Mouse (Mus musculus) layer of hippocampus, adult 18-20 months (tissue): ENCODE results near the gene Tfb2m. TPM values are rescaled to one million over a fixed set of nuclear protein-coding genes. Genes with fewer than 3 reads are reported as not detected.

Experiments used
- DNase-seq, 2 experiments: peaks; one replicate each; pipeline ENCODE4 v3.0.0; 2022; ENCODE audit warnings: low spot score in 2 of 2
- long read RNA-seq: library from polyadenylated mRNA; stranded (forward); transcript quantifications from one replicate; pipeline ENCODE4 v2.0.0, GENCODE M21; 2021
- total RNA-seq, 2 experiments: library from RNA; stranded (reverse); gene quantifications; 2 replicates each; pipeline ENCODE4 v1.2.3; 2021

Tfb2m gene
- 10 to 100 TPM; 23.3 to 28.7 TPM for total RNA-seq
- long read RNA-seq, transcript Tfb2m-201 (8 exons, 2,449 nt), result major isoform, 12 of 19 reads
- long read RNA-seq, partial matches to known transcripts, result 0 of 19 reads
- long read RNA-seq, other reads (novel, unspliced or antisense), result 7 of 19 reads

DNA sequence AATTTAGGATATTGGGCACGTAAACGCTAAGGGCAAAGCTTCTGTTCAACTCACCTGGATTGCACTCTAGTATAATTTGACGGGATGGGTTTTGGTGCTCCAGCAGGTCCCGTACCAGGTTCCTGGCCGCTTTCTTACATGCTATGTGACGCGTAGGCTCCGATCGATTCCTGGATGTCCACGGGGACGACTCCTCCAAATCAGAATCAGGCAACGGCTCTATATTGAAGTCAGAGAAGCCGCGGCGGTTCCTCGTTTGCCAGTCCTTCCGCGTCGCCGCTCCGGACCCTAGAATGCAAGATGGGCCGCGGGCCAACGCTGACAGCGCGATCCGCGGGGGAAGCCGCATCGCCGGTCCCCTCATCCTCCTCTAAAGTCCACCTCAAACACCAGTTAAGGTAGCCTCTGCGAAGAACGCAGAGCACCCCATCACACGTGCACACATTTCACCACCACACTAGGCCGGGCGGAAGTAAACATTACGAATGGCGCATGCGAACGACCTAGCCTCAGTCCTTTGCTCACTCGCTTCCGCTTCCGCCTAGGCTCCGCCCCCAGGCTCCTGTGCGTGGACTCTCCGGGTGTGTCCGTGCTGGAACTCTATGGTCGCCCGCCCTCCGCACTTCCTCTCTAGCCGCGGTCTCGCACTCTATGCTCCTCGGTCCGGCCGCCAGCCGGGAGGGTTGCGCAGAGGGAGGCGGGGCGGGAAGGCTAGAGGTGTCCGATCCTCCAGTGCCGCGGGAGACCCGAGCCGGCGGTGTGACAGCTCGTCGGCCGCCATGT is at the start of gene Tfb2m, which contains the start of gene Cnst:
Tfb2m (minus strand) TSS at position 500 of the 783 bp plus-strand sequence.
Cnst (plus strand) TSS at position 603 of the 783 bp plus-strand sequence.
- peak; percentile 97 to 99 for DNase-seq

GRCm38 (mm10) chr1:179592972-179593371 is 46.9 kb upstream of the Tfb2m start:
- DNase-seq, result no peak

GRCm38 (mm10) chr1:179592143-179592542 is 46.1 kb upstream of the Tfb2m start:
- no peak for DNase-seq

- DNase-seq, result peak; percentile 68 to 87
Observed at GRCm38 (mm10) chr1:179591639-179592038, 45.6 kb upstream of the Tfb2m start.

DNA sequence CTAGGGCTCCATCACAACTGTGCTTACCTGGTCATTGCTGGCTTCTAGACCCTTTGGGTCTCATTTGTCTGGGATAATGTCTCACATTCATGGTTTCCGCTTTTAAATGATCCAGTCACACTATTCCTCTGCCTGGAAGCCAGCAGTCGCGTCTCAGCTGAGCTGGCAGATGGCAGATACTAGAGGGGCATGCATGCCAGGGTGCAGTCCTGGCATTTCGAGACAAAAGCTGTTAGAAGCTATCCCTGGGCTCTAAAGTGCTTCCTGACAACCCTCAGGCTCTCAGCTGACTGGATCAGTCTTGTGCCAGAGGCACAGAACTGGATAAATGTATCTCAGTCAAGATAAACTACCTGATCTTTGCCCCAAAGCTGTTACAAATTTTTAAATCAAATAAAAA is 42.2 kb upstream of the Tfb2m start:
- DNase-seq, result peak; percentile 44 to 72

DNA sequence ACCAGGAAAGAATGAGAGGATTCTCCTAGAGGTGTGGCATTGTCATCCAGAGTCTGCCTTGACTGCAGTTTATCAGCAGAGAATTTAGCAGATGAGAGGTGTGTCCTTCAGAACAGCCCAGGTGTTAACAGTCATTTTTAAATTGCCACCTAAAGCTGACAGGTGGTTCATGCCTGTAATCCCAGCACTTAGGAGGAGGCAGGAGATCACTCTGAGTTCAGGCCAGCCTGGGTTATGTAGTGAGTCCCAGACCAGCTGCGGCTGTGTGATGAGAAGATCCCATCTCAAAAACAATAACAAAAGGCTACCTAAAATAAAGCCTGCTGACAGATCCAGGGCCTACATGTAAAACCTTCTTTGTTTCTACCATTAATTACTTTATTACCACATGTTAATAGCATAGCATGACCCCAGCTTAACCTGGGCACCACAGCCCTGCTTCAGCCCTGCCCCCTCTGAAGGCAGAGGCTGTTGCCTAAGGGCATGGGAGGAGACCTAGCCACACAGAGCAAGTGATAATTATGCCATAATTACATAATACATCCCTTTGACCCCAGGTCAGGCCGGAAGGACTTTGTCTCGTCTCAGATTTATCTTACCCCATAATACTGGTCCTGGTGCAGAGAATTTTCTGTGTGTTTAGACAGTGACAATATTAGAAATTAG is 40.5 kb upstream of the Tfb2m start:
- no peak for DNase-seq

- DNase-seq, result no peak
Observed at GRCm38 (mm10) chr1:179585646-179586045, 39.6 kb upstream of the Tfb2m start.

DNA sequence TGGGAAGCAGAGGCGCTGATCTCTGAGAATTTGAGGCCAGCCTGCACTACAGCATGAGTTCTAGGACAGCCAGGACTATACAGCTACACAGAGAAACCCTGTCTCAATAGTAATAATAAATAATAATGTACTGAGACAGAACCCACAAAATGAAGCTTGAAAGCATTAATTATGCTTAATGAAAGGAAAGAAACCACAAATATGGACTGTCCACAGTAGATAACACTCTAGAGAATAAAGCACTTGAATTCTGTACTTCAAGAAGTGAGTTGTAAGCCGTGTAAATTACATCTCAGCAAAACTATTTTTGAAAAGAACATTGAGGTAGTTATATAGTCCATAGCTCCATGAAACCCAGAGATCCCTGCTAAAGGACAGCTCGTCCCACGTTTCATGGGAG is 38.2 kb upstream of the Tfb2m start:
- no peak for DNase-seq

GRCm38 (mm10) chr1:179583090-179583489 is 37.0 kb upstream of the Tfb2m start:
- DNase-seq, result no peak

- DNase-seq, result no peak
Observed at GRCm38 (mm10) chr1:179582021-179582433, 36.0 kb upstream of the Tfb2m start.

DNA sequence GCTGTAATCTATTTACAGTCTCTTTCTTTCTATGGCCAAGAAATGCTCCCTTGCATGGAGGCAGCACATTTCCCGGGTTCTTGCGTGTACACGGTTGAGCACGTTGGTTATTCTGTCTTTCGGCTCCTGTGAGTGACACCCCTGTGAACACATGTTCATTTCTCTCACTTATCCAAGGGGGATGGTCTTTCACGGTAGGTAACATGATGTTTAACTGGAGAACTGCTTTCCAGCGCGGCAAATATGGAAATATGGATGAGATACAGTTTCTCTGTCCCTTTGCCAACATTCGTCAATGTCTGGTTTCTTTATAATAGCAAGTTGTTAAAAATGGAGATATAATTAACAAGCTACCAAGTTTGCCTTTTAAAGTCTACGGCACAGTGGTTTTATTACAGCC is 35.4 kb upstream of the Tfb2m start:
- DNase-seq, result no peak

DNA sequence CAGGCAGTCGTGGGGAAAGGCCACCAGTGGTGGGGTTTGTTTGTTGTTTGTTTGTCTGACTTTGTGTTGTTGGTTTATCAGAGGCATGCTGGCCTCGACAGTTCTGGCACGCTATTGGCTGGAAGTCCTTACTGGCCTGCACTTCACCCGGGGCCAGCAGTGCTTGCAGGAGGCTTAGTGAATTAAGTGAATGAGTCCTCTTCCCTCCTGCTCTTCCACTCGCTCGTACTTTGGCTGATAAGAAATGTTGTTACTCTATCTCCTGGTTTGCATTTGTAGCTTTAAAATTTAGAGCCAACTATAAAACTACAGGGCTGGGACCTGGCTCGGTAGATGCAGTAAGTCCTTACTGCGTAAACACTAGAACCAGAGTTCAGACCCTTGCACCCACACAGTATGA is 34.1 kb upstream of the Tfb2m start:
- no peak for DNase-seq

- DNase-seq, result no peak
Observed at GRCm38 (mm10) chr1:179578625-179579024, 32.6 kb upstream of the Tfb2m start.

GRCm38 (mm10) chr1:179573650-179574206 is 27.7 kb upstream of the Tfb2m start:
- no peak for DNase-seq

- DNase-seq, result no peak
Observed at GRCm38 (mm10) chr1:179571686-179572085, 25.6 kb upstream of the Tfb2m start.

DNA sequence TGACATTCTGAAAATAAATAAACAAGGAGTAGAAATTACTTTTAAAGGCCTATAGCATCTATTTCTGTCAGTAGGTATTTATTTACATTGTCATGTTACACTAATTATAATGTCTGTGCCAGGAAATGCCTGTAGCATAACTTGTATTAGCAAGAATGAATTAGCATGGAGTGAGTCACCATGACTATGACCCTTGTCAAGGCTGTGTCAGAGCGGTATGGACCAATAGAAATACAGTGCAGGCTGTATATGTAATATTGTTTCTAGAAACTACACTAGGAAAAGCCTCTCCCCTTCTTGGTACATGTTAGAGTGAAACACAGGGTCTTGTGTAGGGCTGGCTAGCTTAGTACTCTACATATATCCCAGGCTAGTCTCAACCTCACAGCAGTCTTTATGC is 24.4 kb upstream of the Tfb2m start:
- DNase-seq, result no peak

GRCm38 (mm10) chr1:179568690-179569398 is 22.8 kb upstream of the Tfb2m start:
- DNase-seq, result no peak

GRCm38 (mm10) chr1:179567558-179567957 is 21.5 kb upstream of the Tfb2m start:
- no peak for DNase-seq

- DNase-seq, result no peak
Observed at GRCm38 (mm10) chr1:179563926-179564325, 17.9 kb upstream of the Tfb2m start.

DNA sequence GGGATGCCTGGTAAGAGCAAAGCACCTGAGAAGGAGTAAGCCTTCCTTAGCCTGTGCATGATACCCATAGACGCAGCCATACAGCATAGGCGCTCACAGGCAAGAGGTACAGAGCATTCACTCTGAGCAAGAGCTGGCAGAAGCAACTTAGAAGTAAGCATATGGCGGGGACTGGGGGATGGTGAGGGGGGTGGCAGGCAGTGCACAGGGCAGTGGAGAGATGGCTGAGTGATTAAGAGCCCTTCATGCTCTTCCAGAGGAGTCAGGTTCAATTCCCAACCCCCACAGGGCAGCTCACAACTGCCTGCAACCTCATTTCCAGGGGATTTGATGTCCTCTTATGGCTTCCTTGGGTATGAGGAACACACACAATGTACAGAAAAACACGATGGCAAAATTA is 17.1 kb upstream of the Tfb2m start:
- no peak for DNase-seq

GRCm38 (mm10) chr1:179560845-179561430 is 14.9 kb upstream of the Tfb2m start:
- DNase-seq, result no peak
